Mouse (Mus musculus): ENCODE data around the gene Wdr59.

GRCm38 (mm10) chr8:111513446-111513845 lies 8.4 kb downstream of the Wdr59 start:
- TF ChIP-seq EP300 (IDR thresholded peaks at IDR 0.05; ENCODE audit: low read depth), result no peak
- no peak for TF ChIP-seq CTCF (IDR thresholded peaks at IDR 0.05; ENCODE audit: low read depth)

Measured in liver, embryonic 14.5 days (tissue).